Mouse (Mus musculus) stomach, embryonic 14.5 days (tissue): ENCODE data around the gene Cyb561. TPM values are rescaled to one million over a fixed set of nuclear protein-coding genes. Genes with fewer than 3 reads are reported as not detected.
A peak's percentile ranks its signal among the peaks of the same experiment; 100 is the strongest.

Experiments used
- ATAC-seq: fragments of 200-750 bp; cut with Nextera tagmentation; 2 replicates; pipeline ENCODE4 v1.8.0; 2017; ENCODE audit warnings: low read depth, moderate TSS enrichment; ENCODE audit not compliant: insufficient number of reproducible peaks, insufficient read depth, low FRiP score
- H3K27ac ChIP-seq: fragments of 300-500 bp; sonication (generic); 2 replicates; pipeline ENCODE4 v1.5.1; 2014; ENCODE audit warnings: mild to moderate bottlenecking, low read length, moderate library complexity, mixed read lengths
- H3K27me3 ChIP-seq: fragments of 300-500 bp; sonication (generic); 2 replicates; pipeline ENCODE4 v1.6.1; 2014; ENCODE audit warnings: low read length, control low read depth, mixed read lengths; ENCODE audit not compliant: control insufficient read depth, insufficient read depth
- H3K36me3 ChIP-seq: fragments of 300-500 bp; sonication (generic); 2 replicates; pipeline ENCODE4 v1.6.1; 2014; ENCODE audit warnings: mild to moderate bottlenecking, control low read depth, low read length, moderate library complexity, mixed read lengths; ENCODE audit not compliant: control insufficient read depth, insufficient read depth
- H3K4me1 ChIP-seq: fragments of 300-500 bp; sonication (generic); 2 replicates; pipeline ENCODE4 v1.6.1; 2014; ENCODE audit warnings: low read length, control low read depth, mixed read lengths; ENCODE audit not compliant: control insufficient read depth, insufficient read depth
- H3K4me2 ChIP-seq: fragments of 300-500 bp; sonication (generic); replicated peaks from 2 replicates; pipeline ENCODE4 v1.6.1; 2014; ENCODE audit warnings: low read depth, low read length, control low read depth
- H3K4me3 ChIP-seq: fragments of 300-500 bp; sonication (generic); 2 replicates; pipeline ENCODE4 v1.5.1; 2014; ENCODE audit warnings: low read depth, low read length, control low read depth
- H3K9ac ChIP-seq: fragments of 300-500 bp; sonication (generic); replicated peaks from 2 replicates; pipeline ENCODE4 v1.6.1; 2014; ENCODE audit warnings: low read depth, mild to moderate bottlenecking, control low read depth, low read length, moderate library complexity, mixed read lengths
- H3K9me3 ChIP-seq: fragments of 300-500 bp; sonication (generic); 2 replicates; pipeline ENCODE4 v1.6.1; 2016; ENCODE audit warnings: low read depth, low read length, control low read depth; ENCODE audit not compliant: control insufficient read depth
- WGBS: fragments of 180-500 bp; shearing (Covaris S2); extraction: QIAGEN DNeasy Blood & Tissue Kit; methylation state at CpG from one replicate; pipeline ENCODE4 v1.1.7; 2014; 5-methylcytosine and 5-hydroxymethylcytosine counted together
- polyA plus RNA-seq: library from polyadenylated mRNA; unstranded; fragments of >200 nt; fragmentation: Nextera tagmentation; extraction: Ambion mirVana; gene quantifications from 2 replicates; pipeline ENCODE4 v1.2.1, GENCODE M21; 2014

The Cyb561 gene
- polyA plus RNA-seq, 1 experiment from 2014 or later, result 36.8 TPM

DNA sequence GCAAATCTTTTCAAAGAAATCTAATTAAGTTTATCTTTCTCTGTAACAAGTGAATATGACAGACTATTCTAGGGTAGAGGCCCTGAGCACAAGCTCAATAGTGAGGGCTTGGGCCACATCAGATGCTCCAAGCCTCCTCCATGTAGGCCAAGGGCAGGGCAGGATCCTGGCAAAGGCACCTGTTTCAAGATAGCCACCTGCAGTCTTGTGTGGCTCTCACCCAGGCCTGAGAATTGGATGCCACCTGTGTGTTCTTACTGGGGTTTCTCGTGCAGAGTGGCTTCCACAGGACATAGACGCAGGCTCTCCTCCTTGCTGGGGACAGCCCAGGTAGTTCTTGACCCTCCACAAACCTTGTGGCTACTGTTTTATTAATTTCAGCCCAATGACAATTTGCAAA, 25.1 kb upstream of the Cyb561 start:
- Histone ChIP-seq H3K4me1 (no peaks in the 10 kb centered on the region), H3K9me3 (no peaks in the 10 kb centered on the region), H3K27me3 (no peaks in the 10 kb centered on the region), H3K4me2 (no peak overlapping the region), H3K4me3 (no peak overlapping the region), H3K36me3 (no peaks in the 10 kb centered on the region), H3K9ac (no peak overlapping the region), H3K27ac (no peak overlapping the region)
- no peak for ATAC-seq
- 70% methylated on average over 2 of the region's 2 CpGs for WGBS

DNA sequence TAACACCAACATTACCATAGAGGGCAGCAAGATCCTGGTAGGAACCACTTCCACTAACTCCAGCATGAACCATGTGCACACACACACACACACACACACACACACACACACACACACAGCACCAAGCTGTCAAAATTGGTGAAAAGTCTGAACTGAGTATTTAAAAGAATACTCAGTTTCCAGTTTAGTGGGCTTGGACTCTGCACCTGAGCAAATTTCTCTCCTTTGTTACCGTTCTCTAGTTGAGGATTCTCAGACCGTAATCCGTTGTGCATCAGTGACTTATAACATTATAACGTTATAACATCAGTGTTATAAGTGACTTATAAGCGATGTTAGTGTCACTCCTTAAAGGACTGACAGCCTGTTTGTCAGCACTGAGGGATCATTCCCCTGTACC, 22.5 kb upstream of the Cyb561 start:
- H3K4me2 ChIP-seq, result no peak overlapping the region
- no peaks in the 10 kb centered on the region for H3K9me3 ChIP-seq
- ATAC-seq, result no peak
- 89% methylated on average over 5 of the region's 5 CpGs for whole genome bisulfite sequencing
- no peak overlapping the region for H3K4me3 ChIP-seq
- H3K9ac ChIP-seq, result no peak overlapping the region
- no peaks in the 10 kb centered on the region for H3K36me3 ChIP-seq
- no peak overlapping the region for H3K27ac ChIP-seq
- no peaks in the 10 kb centered on the region for H3K27me3 ChIP-seq
- H3K4me1 ChIP-seq, result no peaks in the 10 kb centered on the region

DNA sequence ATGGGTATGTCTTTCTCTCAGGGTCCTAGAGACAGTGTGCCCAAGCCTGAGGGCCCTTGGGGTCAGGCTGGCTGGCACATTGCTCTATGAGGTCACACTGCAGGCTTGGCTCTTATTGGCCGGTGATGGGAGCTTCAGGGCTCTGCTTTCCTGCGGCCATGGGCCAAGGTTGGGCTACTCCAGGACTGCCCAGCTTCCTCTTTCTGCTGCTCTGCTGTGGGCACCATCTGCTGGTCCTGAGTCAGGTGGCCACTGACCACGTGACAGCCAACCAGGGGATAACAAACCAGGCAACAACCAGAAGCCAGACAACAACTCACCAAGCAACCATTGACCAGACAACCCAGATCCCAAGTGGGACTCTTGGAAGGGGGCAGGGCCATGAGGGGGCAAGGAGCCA, 21.9 kb upstream of the Cyb561 start:
- no peaks in the 10 kb centered on the region for H3K27me3 ChIP-seq
- no peak overlapping the region for H3K9ac ChIP-seq
- H3K4me2 ChIP-seq, result no peak overlapping the region
- no peaks in the 10 kb centered on the region for H3K9me3 ChIP-seq
- no peaks in the 10 kb centered on the region for H3K36me3 ChIP-seq
- no peak for ATAC-seq
- H3K4me1 ChIP-seq, result no peaks in the 10 kb centered on the region
- WGBS, result 82% methylated on average over 3 of the region's 3 CpGs
- H3K4me3 ChIP-seq, result no peak overlapping the region
- H3K27ac ChIP-seq, result no peak overlapping the region

DNA sequence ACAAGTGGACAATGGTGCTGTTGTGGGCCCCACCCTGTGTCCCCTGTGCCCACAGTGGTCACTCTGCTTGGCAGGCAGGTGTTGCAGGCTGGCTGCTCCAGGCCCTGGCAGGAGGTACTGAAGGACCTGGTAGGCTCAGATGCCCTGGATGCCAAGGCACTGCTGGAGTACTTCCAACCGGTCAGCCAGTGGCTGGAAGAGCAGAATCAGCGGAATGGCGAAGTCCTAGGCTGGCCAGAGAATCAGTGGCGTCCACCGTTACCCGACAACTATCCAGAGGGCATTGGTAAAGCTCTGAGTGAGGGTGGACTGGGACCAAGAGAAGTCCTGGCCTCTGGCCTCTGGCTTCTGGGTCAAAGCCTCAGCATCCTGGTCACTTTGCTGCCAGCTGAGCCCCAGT, 21.5 kb upstream of the Cyb561 start:
- Histone ChIP-seq H3K9me3 (no peaks in the 10 kb centered on the region), H3K9ac (no peak overlapping the region), H3K27ac (no peak overlapping the region), H3K27me3 (no peaks in the 10 kb centered on the region), H3K4me2 (no peak overlapping the region), H3K4me1 (no peaks in the 10 kb centered on the region), H3K4me3 (no peak overlapping the region), H3K36me3 (no peaks in the 10 kb centered on the region)
- 90% methylated on average over 6 of the region's 6 CpGs for WGBS
- no peak for ATAC-seq

DNA sequence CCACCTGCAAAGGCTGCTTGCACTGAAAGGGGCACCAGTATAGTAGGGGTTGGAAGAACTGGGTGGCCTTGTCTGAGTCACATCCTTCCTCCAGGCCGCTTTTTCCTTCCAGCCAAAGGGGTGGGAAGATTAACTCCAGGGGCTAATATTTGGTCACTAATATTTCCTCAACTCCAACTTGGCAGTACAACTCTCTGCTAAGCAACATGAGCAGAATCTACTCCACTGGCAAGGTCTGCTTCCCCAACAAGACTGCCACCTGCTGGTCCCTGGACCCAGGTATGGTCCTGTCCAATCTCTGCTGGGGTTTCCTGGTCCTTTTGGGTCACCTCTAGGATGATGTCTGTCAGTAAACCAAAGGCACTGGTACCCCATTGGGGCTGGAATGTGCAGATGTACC, 16.4 kb upstream of the Cyb561 start:
- no peaks in the 10 kb centered on the region for H3K4me1 ChIP-seq
- no peak for ATAC-seq
- no peak overlapping the region for H3K9ac ChIP-seq
- H3K27me3 ChIP-seq, result peaks cover 9% of the 10 kb centered on the region; the same call in 1 of the 2 replicates
- 40% methylated on average over 1 of the region's 1 CpGs for WGBS
- no peak overlapping the region for H3K27ac ChIP-seq
- no peaks in the 10 kb centered on the region for H3K36me3 ChIP-seq
- no peak overlapping the region for H3K4me2 ChIP-seq
- no peaks in the 10 kb centered on the region for H3K9me3 ChIP-seq
- no peak overlapping the region for H3K4me3 ChIP-seq

DNA sequence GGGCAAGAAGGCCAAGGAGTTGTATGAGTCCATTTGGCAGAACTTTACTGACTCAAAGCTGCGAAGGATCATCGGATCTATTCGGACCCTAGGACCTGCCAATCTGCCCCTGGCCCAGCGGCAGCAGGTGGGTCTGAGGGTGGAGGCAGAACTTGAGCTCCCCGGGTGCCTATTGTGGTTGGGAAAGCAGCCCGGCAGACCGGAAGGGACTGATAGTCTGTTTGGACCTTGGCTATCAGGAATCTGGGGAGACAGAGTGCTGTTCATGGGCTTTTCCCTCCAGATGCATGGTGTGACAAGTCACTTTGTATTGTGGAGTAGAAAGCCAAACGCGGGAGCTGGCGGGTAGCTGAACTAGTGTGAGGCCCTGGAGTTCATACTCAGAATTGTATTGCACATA, 15.8 kb upstream of the Cyb561 start:
- no peaks in the 10 kb centered on the region for H3K36me3 ChIP-seq
- no peak overlapping the region for H3K4me2 ChIP-seq
- H3K9me3 ChIP-seq, result no peaks in the 10 kb centered on the region
- H3K9ac ChIP-seq, result no peak overlapping the region
- no peak for ATAC-seq
- no peak overlapping the region for H3K4me3 ChIP-seq
- H3K27ac ChIP-seq, result no peak overlapping the region
- H3K4me1 ChIP-seq, result no peaks in the 10 kb centered on the region
- H3K27me3 ChIP-seq, result peaks cover 9% of the 10 kb centered on the region; the same call in 1 of the 2 replicates
- 56% methylated on average over 10 of the region's 10 CpGs for WGBS

DNA sequence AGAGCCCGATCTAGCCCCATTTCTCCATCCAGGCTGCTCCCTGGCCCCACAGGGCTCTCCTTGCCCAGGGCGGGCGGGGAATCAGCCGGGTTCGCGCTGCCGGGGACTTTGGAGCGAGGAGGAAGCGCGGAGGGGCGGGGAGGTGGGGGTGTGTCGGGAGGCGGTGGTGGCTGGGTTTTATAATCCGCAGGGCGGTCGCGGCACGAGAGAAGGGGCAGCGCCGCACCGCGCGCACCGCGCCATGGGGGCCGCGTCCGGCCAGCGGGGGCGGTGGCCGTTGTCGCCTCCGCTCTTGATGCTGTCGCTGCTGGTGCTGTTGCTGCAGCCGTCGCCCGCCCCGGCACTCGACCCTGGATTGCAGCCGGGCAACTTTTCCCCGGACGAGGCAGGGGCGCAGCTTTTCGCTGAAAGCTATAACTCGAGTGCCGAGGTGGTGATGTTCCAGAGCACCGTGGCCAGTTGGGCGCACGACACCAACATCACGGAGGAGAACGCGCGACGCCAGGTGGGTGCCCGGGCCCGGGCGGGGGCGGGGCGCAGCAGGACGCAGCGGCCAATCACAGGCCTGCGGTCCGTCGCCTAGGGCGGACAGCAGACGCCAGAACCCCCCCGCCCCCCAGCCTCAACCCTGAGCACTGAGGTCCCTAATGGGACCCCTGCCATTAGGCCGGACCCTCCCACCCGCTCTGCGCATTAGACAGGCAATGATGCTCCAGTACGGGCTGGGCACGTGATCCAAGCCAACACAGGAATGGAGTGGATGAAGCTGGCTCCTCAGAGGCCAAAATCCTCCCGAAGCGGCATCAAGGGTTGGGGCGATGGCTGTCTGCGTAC, 14.8 kb upstream of the Cyb561 start, which contains the start of gene Ace:
Ace (plus strand) TSS at position 205 of the 834 bp plus-strand sequence.
- Histone ChIP-seq H3K4me1 (no peaks in the 10 kb centered on the region), H3K9me3 (no peaks in the 10 kb centered on the region), H3K9ac (no peak within 1 kb of the TSS), H3K4me3 (peak within 1 kb of the TSS; percentile 56), H3K4me2 (peak within 1 kb of the TSS; percentile 99), H3K27me3 (peaks cover 9% of the 10 kb centered on the region; the same call in 1 of the 2 replicates), H3K36me3 (no peaks in the 10 kb centered on the region), H3K27ac (no peak within 1 kb of the TSS)
- WGBS, result under 1% methylated on average over 65 of the region's 76 CpGs
- peak; percentile 46 for ATAC-seq

DNA sequence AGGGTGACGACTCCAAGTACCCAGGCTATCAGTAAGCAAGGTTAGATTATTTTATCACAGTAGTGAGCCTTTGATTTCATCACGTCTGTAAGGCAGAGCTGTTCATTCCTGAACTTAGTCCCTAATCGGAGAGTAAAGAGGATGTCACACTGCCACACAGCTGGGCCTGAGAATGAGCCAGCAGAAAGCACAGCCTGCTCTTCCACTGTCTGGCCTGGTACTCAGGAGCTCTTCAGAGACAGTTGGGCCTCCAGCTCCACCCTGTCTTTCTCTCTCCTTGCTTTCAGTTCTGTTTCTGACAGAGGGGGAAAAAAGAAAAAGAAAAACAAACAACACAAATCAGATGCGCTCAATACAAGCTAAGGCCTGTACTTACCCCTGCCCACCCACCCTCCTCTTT, 13.2 kb upstream of the Cyb561 start:
- ATAC-seq, result no peak

More for the DNA sequence above, 13.2 kb upstream of the Cyb561 start:
- Histone ChIP-seq H3K9me3 (no peaks in the 10 kb centered on the region), H3K4me3 (no peak overlapping the region), H3K4me1 (no peaks in the 10 kb centered on the region), H3K4me2 (no peak overlapping the region), H3K9ac (no peak overlapping the region), H3K27ac (no peak overlapping the region), H3K27me3 (peaks cover 9% of the 10 kb centered on the region; the same call in 1 of the 2 replicates), H3K36me3 (no peaks in the 10 kb centered on the region)
- WGBS, result 71% methylated on average over 4 of the region's 4 CpGs
